Mouse (Mus musculus): ENCODE measurements around the gene Mgmt. TPM values are rescaled to one million over a fixed set of nuclear protein-coding genes. Genes with fewer than 3 reads are reported as not detected.

Mgmt gene
- polyA plus RNA-seq, 1 experiment from 2014 or later: 2.6 TPM

DNA sequence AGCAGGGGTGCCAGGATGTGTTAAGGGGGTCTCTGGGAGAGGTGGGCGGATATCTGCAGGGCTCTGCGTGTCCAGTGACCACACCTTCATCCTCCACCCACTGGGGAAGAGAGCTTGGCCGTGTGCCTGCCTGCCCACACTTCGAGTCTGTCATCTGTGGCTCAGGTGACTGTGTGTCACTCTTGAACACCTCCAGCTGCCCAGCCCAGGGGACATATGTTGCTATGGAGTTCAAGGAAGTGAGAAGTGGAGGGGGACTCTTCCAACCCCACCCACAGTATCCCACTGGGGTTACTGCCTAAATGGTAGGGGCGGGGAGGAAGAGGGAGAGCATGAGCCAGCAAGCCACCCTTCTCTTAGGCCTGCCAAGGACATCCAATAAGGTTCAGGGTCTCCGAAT lies 192.7 kb downstream of the Mgmt start:
- no peak overlapping the region for H3K27ac ChIP-seq (replicated peaks)
- peaks cover 14% of the 10 kb centered on the region for H3K4me1 ChIP-seq
- WGBS: 88% methylated on average over 6 of the region's 6 CpGs
- H3K9ac ChIP-seq (replicated peaks): no peak overlapping the region
- no peaks in the 10 kb centered on the region for H3K36me3 ChIP-seq
- H3K9me3 ChIP-seq: no peaks in the 10 kb centered on the region
- no peak for ATAC-seq (ENCODE audit: low FRiP score, low read depth)
- no peak overlapping the region for H3K4me3 ChIP-seq
- no peak overlapping the region for H3K4me2 ChIP-seq (replicated peaks)
- H3K27me3 ChIP-seq: no peaks in the 10 kb centered on the region

DNA sequence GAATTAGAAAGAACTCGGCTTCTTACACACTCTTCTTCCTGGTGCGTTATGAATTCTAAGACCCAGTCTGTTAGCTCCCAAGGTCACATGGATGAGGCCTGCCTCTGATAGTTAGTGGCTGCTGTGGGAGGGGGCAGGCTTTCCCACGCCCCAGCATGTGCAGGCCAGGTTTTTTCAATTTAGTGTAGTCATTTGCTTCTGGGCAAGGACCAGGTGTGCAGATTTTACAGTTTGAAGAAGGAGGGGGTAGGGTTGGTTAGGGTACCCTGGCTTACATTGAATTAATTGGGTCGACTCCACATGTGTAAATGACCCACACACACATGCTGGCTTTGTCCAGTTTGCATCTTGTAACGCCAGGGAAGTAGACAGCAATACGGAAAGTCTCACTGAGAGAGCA lies 193.7 kb downstream of the Mgmt start:
- no peaks in the 10 kb centered on the region for H3K27me3 ChIP-seq
- ATAC-seq (ENCODE audit: low FRiP score, low read depth): no peak
- H3K9me3 ChIP-seq: no peaks in the 10 kb centered on the region
- H3K27ac ChIP-seq (replicated peaks): no peak overlapping the region
- H3K36me3 ChIP-seq: no peaks in the 10 kb centered on the region
- no peak overlapping the region for H3K9ac ChIP-seq (replicated peaks)
- peaks cover 14% of the 10 kb centered on the region for H3K4me1 ChIP-seq
- WGBS: 88% methylated on average over 6 of the region's 6 CpGs
- no peak overlapping the region for H3K4me2 ChIP-seq (replicated peaks)
- H3K4me3 ChIP-seq: no peak overlapping the region

DNA sequence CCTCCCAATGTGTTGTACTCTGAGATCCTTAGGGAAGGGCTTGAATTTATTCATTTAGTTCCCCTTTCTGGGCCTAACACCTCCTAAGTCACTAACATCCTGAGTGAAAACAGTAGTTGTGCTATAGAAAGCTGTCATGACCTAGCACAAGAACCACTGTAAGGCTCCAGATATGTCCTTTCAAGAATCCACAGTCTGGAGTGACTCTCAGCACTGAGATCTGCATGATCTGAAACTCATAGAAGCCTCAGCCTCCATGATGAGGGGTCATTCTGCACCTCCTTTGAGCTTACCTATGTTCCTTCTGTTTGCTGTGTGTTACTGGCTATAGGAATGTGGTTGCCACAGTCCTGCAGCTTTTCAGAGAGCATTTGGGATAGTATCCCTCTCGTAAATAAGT lies 200.1 kb downstream of the Mgmt start:
- no peaks in the 10 kb centered on the region for H3K9me3 ChIP-seq
- 74% methylated on average over 1 of the region's 1 CpGs for WGBS

DNA sequence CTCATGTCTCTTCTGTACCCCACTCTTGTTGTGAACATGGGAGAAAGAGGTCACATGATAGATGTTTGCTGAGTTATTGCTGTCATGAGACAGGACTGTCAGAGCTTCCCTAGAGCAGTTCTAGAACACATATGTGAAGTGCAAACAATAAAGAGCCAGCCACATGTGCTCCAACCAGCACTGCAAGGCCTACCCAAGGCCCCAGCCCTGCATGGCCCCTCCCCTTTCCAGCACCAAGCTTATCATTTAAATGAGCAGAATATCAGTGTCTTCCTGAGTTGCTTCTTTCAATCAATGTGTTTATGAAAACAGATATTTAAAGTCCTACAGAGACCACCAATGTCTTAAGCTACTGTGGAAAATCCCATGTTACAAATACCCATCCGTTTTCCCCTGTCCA lies 201.3 kb downstream of the Mgmt start:
- no peak overlapping the region for H3K4me3 ChIP-seq
- 78% methylated on average over 1 of the region's 1 CpGs for WGBS

More for the DNA sequence above, 200.1 kb downstream of the Mgmt start:
- Histone ChIP-seq H3K4me3 (no peak overlapping the region), H3K36me3 (no peaks in the 10 kb centered on the region), H3K4me2 (replicated peaks) (no peak overlapping the region), H3K4me1 (0 out of 2 replicates have a peak, but pooled peaks cover 3% of the 10 kb centered on the region), H3K27ac (replicated peaks) (no peak overlapping the region), H3K9ac (replicated peaks) (no peak overlapping the region), H3K27me3 (no peaks in the 10 kb centered on the region)
- no peak for ATAC-seq (ENCODE audit: low FRiP score, low read depth)

DNA sequence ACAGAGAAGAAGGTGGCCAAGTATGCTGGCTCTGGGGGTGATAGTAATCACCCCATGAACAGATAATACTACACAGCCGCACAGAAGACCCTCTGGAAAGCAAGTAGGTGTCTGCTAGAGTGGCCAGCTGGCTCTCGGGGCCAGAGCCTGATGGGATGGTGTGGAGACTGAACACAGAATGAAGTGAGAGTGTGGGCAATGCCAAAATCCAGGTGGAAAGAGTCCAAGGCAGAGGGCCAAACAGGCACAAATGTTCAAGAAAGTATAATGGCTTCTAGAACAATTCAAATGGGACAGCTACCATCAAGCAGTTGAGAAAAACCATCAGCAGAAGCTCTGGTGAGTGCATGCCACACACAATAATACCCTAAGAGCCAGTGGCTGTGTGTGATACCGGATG lies 205.4 kb downstream of the Mgmt start:
- Histone ChIP-seq H3K27me3 (peaks cover 6% of the 10 kb centered on the region; the same call in 1 of the 2 replicates), H3K36me3 (no peaks in the 10 kb centered on the region), H3K4me1 (peaks cover 13% of the 10 kb centered on the region; the same call in 1 of the 2 replicates), H3K27ac (replicated peaks) (no peak overlapping the region), H3K9me3 (no peaks in the 10 kb centered on the region), H3K9ac (replicated peaks) (no peak overlapping the region), H3K4me2 (replicated peaks) (no peak overlapping the region), H3K4me3 (no peak overlapping the region)
- no peak for ATAC-seq (ENCODE audit: low FRiP score, low read depth)
- 94% methylated on average over 3 of the region's 3 CpGs for WGBS

More for the DNA sequence above, 201.3 kb downstream of the Mgmt start:
- Histone ChIP-seq H3K27me3 (peaks cover 6% of the 10 kb centered on the region; the same call in 1 of the 2 replicates), H3K27ac (replicated peaks) (no peak overlapping the region), H3K4me2 (replicated peaks) (no peak overlapping the region), H3K4me1 (0 out of 2 replicates have a peak, but pooled peaks cover 3% of the 10 kb centered on the region), H3K9me3 (no peaks in the 10 kb centered on the region), H3K36me3 (no peaks in the 10 kb centered on the region), H3K9ac (replicated peaks) (no peak overlapping the region)
- ATAC-seq (ENCODE audit: low FRiP score, low read depth): no peak

DNA sequence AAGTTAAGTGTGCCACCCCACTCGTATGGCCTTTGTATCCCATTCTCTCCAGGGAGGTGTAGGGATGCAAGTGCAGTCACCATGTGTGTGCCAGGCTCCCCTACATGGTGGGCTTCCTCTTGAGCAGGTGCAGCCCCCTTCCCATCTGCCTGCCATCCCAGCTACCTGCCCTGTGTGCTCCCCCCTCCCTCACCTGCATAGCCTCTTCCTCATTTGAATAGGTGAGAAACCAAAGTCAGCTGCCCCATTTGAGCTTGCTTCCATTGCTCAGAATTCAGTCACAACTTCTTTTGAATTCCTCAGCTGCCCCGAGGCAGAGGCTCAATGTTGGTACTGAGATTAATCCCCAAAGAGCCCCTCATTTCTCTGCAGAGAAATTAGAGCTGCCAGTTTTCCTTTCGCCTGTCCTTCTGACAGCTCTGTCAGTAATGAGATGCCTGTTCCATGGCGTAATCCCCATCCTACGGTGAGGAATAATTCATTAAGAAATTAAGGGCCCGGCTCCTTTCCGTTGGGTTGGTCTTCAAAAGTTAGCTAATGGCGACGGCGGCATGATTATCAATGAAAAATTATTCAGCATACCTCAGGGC lies 208.3 kb downstream of the Mgmt start:
- 50% methylated on average over 10 of the region's 10 CpGs for WGBS
- Histone ChIP-seq H3K36me3 (no peaks in the 10 kb centered on the region), H3K4me1 (peaks cover 13% of the 10 kb centered on the region; the same call in 1 of the 2 replicates), H3K9ac (replicated peaks) (no peak overlapping the region), H3K27ac (replicated peaks) (no peak overlapping the region), H3K27me3 (peaks cover 6% of the 10 kb centered on the region; the same call in 1 of the 2 replicates), H3K4me3 (no peak overlapping the region), H3K4me2 (replicated peaks) (no peak overlapping the region), H3K9me3 (no peaks in the 10 kb centered on the region)
- ATAC-seq (ENCODE audit: low FRiP score, low read depth): no peak

DNA sequence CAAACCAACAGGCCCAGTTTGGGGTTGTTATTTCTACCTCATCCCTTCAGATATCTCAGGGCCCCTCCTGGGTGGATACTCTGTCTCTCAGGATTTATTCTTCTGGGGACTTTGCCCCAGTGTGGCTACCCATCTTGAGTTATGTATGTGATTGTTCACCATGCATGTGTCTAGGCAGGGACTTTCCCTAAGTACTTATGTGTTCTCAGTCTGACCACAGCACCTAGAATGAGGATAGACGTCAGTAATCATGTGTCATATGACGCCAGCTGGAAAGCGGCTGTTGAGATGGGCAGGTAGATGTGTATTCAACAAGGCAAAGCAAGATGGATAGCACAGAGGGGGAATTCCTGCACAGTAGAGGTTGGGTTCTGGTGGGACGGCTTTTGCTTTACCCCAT lies 217.7 kb downstream of the Mgmt start:
- no peak overlapping the region for H3K9ac ChIP-seq (replicated peaks)
- H3K4me2 ChIP-seq (replicated peaks): no peak overlapping the region
- no peak overlapping the region for H3K4me3 ChIP-seq
- H3K27me3 ChIP-seq: no peaks in the 10 kb centered on the region
- 95% methylated on average over 4 of the region's 4 CpGs for WGBS
- H3K27ac ChIP-seq (replicated peaks): no peak overlapping the region
- no peaks in the 10 kb centered on the region for H3K36me3 ChIP-seq
- no peaks in the 10 kb centered on the region for H3K4me1 ChIP-seq
- no peak for ATAC-seq (ENCODE audit: low FRiP score, low read depth)
- peaks cover 13% of the 10 kb centered on the region; the same call in 1 of the 2 replicates for H3K9me3 ChIP-seq

DNA sequence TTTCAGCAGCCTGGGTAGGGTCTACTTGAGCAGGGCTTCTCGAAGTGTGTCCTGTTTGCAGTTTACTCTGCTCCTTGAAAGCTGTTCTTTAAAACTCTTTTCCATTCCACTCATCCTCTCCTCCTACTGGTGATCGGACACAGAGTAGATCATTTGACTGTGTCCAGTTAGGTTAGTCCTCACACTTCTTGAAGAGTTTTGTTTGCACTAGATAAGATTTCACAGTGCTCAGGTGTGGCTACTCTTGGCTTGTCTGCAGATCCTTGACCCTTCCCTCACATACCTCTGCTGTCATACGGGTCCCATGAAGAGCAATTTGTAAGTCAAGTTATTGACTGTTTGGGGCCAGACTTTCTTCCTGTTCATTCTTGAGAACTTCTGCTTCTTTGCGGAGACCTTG lies 221.8 kb downstream of the Mgmt start:
- H3K4me3 ChIP-seq: no peak overlapping the region
- 92% methylated on average over 4 of the region's 4 CpGs for WGBS
- no peak for ATAC-seq (ENCODE audit: low FRiP score, low read depth)
- H3K27ac ChIP-seq (replicated peaks): no peak overlapping the region
- peaks cover 10% of the 10 kb centered on the region; the same call in 1 of the 2 replicates for H3K4me1 ChIP-seq
- no peaks in the 10 kb centered on the region for H3K36me3 ChIP-seq
- H3K9me3 ChIP-seq: peaks cover 13% of the 10 kb centered on the region; the same call in 1 of the 2 replicates
- no peak overlapping the region for H3K4me2 ChIP-seq (replicated peaks)
- no peaks in the 10 kb centered on the region for H3K27me3 ChIP-seq
- no peak overlapping the region for H3K9ac ChIP-seq (replicated peaks)

DNA sequence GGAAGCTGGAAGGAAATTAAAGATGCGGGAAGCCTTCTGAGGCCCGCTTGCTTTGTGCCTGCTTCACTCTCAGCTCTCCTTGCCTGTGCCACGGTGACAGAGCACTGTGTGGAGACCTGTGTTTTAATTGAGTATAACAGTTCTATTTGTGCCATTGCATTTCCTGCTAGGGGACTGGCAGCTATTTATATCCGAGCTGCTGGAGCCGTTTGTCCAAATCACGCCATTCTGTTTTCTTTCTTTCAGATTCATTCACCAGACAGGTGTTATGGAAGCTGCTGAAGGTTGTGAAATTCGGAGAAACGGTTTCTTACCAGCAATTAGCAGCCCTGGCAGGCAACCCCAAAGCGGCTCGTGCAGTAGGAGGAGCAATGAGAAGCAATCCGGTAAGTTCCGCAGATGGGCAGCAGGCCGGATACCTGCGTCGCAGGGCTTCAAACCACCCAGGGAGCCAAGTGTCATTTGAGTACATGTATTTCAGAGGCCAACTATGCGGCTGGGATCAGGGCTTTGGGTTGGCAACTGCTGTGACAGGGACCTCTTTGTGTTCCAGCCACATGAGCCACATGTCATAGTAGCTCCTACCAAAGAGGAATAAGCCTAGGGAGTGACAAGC lies 226.9 kb downstream of the Mgmt start:
- H3K27me3 ChIP-seq: no peaks in the 10 kb centered on the region
- no peak for ATAC-seq (ENCODE audit: low FRiP score, low read depth)
- 81% methylated on average over 16 of the region's 16 CpGs for WGBS

DNA sequence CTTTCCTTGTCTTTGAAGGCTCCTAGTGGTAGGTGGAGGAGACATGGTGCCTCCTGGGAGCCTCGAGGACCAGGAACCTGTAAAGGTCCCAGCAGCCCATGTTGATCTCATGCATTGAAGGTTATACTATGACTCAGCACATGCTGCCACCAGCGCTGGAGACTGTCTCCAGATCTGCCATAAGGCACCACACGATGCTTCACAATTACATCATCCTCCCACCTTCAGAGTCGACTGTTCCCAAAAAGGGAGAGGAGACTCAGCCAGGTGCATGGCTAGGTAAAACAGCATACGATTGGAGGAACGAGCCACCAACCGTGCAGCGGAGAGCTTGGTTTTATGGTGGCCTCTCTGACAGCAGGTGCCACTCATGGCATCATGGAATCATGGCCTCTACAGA lies 234.3 kb downstream of the Mgmt start:
- H3K4me1 ChIP-seq: no peaks in the 10 kb centered on the region

More for the DNA sequence above, 226.9 kb downstream of the Mgmt start:
- H3K4me3 ChIP-seq: no peak overlapping the region
- H3K4me1 ChIP-seq: peaks cover 12% of the 10 kb centered on the region; the same call in 1 of the 2 replicates
- no peak overlapping the region for H3K4me2 ChIP-seq (replicated peaks)
- no peaks in the 10 kb centered on the region for H3K9me3 ChIP-seq
- no peaks in the 10 kb centered on the region for H3K36me3 ChIP-seq
- no peak overlapping the region for H3K9ac ChIP-seq (replicated peaks)
- 0 out of 2 replicates have a peak overlapping the region, but pooled peaks have one; percentile 39 for H3K27ac ChIP-seq (replicated peaks)

DNA sequence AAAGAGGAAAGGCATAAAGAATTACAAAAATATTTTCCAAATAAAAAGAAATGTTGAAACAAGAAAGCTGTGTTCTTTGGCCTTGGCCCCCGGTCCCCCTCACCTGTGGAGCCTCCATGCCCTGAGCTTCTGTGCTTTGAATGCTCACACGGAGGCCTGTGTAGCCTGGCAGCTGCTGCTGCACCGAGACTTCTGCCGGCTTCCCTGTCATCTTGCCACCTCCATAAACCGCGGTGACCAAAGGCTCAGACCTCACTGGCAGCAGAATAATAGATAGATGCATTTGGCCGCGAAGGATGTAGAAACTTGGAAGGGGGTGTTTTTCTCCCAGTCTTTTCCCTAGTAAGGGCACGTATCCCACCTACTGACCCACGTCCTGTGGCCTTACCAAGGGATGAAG lies 235.8 kb downstream of the Mgmt start:
- no peaks in the 10 kb centered on the region for H3K9me3 ChIP-seq
- 81% methylated on average over 10 of the region's 10 CpGs for WGBS
- H3K4me1 ChIP-seq: no peaks in the 10 kb centered on the region
- H3K27me3 ChIP-seq: no peaks in the 10 kb centered on the region
- H3K9ac ChIP-seq (replicated peaks): no peak overlapping the region
- H3K4me2 ChIP-seq (replicated peaks): no peak overlapping the region
- H3K27ac ChIP-seq (replicated peaks): no peak overlapping the region
- no peaks in the 10 kb centered on the region for H3K36me3 ChIP-seq
- no peak for ATAC-seq (ENCODE audit: low FRiP score, low read depth)
- no peak overlapping the region for H3K4me3 ChIP-seq

More for the DNA sequence above, 234.3 kb downstream of the Mgmt start:
- no peak for ATAC-seq (ENCODE audit: low FRiP score, low read depth)
- Histone ChIP-seq H3K4me2 (replicated peaks) (no peak overlapping the region), H3K27me3 (no peaks in the 10 kb centered on the region), H3K4me3 (no peak overlapping the region), H3K9me3 (no peaks in the 10 kb centered on the region), H3K9ac (replicated peaks) (no peak overlapping the region), H3K36me3 (no peaks in the 10 kb centered on the region), H3K27ac (replicated peaks) (no peak overlapping the region)
- WGBS: 90% methylated on average over 8 of the region's 8 CpGs

DNA sequence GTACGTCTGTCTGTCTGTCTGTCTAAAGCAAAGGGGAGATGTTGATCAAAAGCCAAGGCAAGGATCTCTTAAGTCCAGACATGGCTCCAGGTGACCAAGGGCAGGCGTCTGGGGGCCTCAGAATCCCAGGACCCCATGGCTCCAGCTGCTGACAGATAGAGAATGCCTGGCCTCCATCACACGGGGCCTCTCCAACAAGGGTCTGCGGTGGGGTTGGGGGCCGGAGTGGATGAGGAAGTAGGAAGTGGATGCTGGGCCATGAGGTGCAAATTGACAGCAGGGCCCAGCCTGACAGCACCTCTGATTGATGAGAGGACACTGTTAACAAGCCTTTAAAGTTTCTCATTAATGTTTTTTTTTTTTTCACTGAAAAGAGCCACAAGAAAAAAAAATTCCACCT lies 237.5 kb downstream of the Mgmt start:
- Histone ChIP-seq H3K36me3 (no peaks in the 10 kb centered on the region), H3K27ac (replicated peaks) (no peak overlapping the region), H3K27me3 (no peaks in the 10 kb centered on the region), H3K4me2 (replicated peaks) (no peak overlapping the region), H3K4me3 (no peak overlapping the region), H3K4me1 (no peaks in the 10 kb centered on the region), H3K9me3 (no peaks in the 10 kb centered on the region), H3K9ac (replicated peaks) (no peak overlapping the region)
- WGBS: 77% methylated on average over 5 of the region's 5 CpGs
- no peak for ATAC-seq (ENCODE audit: low FRiP score, low read depth)

All from midbrain, embryonic 12.5 days (tissue).